Mouse (Mus musculus) right cerebral cortex, postnatal 4 days (tissue): ENCODE data around the gene Smpd2.

Experiments
- DNase-seq: peaks from one replicate; pipeline ENCODE4 v3.0.0-alpha.2; 2022

Gene Smpd2

DNA sequence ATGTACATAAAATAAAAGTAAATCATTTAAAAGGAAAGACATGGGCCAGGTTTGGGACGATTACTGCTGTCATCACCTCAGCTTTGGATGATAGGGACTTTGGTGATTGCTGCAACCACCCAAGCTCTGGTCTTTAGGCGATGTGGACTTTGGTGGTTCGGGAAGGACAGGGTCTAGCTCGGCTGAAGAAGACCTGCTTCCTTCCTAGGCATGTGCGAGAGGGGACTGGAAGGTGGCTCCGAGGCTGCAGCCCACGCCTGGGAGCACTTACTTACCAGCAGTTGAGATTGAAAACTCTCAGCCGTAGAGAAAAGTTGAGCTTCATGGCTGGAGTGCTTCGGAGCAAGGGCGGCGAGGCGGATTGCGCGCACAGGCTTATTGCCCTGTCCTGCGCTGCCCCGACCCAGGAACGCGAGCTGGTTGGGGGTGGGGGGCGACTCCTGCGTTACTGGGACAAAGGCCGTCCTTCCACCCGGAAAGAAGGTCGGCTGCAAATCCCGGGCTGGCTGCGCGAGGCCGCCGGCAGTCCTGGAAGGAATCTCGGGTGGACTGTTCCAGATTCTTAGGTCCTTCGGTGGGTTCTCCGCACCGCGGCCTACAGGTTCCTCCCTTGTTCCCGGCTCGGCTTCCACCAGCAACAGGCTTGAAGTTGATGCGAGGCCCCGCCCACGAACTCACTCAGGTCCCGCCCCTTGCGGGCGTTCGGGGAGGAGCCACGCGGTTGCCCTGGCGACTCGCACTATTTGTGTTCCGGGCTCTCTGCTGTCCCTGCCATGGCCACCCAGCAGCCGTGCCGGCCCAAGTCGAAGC is at the start of gene Smpd2, which contains the start of gene Ppil6:
Gene Smpd2, minus strand, starts transcription at position 662 of the 810 bp plus-strand sequence.
Gene Ppil6, plus strand, starts transcription at position 732 of the 810 bp plus-strand sequence.
- DNase-seq: peak; percentile 88

DNA sequence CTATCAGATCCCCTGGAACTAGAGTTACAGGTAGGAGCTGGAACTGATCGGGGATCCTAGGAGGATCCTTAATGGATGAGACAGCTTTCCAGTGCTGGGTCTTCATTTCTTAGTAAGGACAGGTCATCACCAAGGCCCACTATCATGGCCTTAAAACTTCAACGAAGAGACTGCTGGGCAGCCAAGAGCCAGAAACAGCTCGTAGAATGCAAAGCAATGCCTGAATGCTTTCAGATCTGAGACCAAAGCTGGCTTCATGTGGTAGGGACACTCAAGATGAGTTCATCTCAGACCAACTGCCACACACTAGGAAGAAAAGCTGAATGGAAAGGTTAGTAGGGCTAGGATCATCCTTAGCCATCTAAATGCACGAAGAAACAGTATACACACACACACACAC is 48.8 kb upstream of the Smpd2 start:
- no peak for DNase-seq

DNA sequence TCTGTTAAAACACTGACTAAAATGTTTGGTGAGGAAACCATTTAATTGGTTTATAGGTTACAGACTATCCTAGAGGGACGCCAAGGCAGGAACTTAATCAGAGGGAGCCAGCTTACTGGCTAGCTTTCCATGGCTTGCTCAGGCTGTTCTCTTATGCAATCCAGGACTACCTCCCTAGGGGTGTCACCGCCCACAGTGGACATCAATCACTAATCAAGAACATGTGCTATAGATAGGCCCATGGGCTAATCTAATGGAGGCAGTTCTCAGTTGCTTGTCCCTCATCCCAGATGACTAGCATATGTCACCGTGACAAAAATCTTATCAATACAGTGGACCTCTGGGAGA is 47.8 kb upstream of the Smpd2 start:
- no peak for DNase-seq

DNA sequence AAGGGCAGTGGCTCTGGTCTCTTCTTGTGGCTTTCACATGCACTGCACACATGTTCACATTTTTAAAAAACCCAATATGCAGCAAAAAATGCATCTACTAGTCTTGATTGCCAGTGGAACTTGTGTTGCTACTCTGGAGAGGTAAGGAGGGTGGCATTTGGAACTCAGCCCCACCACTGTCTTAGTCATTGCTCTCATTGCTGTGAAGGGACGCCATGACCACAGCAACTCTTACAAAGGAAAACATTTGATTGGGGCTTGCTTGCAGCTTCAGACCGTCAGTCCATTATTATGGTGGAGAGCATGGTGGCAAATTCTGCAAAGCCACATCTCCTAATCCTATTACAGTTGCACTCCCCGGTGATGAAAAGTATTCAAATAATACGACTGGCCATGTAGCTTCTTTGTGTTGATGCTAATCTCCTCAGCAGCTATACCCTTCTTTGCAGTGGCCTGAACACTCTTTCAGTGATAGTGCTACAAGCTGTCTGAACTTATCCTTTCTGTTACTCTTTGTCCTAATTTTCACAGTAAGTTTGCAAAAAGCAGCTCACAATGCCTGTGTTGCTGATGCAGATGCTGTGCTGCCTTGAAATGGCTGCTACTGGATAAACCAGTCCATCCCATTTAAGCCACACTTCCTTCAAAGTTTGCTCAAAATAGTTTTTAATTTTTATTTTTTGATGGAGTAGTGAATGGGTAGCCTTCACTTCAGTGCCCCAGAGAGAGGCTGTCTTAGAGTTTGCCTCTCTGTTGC is 47.2 kb upstream of the Smpd2 start:
- no peak for DNase-seq

DNA sequence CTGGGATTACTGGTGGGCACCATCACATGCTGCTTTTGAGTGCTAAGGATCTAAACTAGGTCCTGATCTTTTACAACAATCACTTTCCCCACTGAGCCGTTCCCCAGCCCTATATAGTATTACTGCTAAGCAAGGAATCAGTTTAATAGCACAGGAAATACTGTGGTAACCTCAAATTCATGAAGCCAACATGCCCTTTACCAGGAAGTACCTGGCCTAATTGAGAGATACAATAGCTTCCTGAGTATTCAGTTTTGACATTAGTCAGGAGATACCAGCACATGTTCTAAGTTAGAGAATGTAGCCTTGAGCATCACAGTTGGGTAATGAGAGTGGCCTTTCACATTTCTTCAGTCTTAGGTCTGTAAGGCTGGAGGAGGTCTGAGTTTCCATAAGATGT is 46.5 kb upstream of the Smpd2 start:
- DNase-seq: no peak

DNA sequence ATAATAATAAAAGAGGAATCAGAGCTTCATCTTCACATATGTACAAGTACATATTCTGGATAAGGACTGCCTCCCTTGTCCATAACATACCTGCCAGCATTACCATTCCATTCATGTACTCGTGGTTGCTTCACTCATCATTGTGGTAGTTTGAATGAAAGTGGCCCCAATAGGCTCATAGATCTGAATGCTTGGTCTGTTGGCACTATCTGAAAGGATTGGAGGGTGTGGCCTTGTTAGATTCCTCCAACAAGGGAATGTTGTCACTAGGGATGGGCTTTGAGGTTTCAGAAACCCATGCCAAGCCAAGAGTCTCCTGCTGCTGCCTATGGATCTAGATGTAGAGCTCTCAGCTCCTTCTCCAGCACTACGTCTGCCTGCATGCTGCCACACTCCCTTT is 45.8 kb upstream of the Smpd2 start:
- no peak for DNase-seq

DNA sequence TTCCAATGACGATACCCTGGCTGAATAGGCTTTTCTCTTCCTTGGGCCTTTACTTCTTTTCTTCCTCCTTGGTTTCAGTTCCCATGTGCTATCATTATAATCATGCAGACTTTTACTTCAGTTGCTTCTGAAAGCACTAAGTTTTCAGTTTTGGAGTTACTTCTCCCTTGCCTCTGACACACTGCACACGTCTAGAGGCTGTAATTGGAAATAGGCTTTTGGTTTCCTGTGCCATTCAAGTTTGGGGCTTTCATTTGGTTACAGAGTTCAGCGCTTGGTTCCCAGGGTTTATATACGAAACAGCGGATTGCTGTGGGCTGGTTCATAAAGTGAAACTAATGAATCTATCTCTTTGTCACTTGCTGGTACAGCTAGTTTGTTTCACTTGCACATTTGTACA is 39.8 kb upstream of the Smpd2 start:
- DNase-seq: no peak

DNA sequence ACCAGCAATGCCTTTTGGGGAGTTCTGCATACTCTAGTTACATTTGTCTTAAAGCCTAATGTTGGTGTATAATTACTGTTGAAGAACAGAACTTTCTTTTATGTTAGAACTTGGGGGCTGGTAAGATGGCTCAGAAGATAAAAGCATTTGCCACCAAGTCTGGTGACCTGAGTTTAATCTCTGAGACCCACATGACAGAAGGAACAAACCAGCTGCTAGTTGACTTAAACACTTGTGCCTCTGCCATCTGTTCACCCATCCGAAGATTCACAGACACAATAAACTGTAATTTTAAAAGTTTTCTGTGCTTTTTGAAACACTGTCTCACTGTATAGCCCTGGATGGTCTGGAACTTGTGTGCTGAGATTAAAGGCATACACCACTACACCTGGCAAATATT is 35.5 kb upstream of the Smpd2 start:
- DNase-seq: no peak

DNA sequence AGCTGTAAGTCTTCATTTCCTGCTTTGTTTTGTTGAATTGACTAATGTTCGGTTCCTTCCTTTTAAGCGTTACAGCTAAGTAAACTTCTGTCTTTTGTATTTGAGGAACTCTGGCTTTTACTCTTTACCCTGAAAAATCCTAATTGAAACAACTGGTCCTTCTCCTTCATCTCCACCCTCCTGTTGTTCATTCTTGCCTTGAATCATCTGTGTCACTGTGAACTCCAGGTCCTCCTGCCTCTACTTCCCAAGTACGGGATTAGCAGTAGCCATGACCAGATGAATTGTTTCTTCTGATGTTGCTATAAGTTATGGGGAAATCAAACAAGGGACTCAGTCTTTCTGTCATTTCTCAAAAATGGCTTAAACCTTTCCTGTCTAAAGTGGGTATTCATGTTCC is 33.2 kb upstream of the Smpd2 start:
- DNase-seq: no peak

DNA sequence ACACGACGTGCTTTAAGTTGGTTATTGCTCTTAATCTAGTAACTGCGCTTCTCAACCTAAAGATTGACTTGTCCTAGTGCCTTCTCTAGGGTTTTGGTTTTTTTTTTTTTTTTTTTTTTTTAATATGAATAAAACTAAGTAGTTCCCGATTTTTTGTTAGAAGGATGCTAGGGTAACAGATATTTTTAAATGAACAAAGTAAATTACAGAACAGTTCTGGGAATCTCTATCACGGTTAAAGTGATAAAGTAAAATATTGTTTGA is 30.2 kb upstream of the Smpd2 start:
- no peak for DNase-seq

DNA sequence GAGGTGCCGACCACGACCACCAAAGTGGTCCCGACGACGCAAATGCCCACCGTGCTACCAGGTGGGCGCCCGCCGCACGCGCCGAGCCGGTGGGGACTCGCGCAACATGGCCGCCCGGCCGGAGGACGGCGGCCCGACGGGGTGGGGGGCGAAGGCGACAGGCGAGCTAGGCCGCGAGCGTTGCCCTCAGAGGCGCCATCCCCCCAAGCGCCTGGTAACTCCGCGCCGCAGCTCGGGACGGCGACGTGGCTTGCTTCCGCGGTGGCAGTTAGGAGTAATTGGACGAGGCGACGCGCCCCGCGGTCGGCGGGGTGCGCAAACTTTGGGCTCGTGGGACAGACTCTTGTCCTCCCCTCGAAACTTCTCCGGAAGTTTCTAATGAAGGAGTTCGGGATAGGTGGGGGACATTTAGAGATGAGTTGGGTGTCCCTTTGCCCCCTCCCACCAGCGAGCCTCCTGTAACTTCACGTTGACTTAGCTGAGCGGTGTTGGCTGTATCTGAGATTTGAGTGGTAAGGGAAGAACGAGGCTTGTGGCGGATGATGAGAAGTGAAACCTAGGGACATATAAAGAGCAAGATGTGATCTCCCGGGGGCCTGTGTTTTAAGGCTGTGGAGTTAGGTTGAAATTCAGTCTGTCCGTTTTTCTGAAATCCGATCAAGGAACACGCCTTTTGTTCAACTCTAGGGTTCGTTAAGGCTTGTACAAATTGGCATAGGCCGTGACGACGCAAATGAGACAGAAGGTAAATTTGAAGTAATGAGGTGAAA is 29.7 kb upstream of the Smpd2 start:
- DNase-seq: peak; percentile 55

DNA sequence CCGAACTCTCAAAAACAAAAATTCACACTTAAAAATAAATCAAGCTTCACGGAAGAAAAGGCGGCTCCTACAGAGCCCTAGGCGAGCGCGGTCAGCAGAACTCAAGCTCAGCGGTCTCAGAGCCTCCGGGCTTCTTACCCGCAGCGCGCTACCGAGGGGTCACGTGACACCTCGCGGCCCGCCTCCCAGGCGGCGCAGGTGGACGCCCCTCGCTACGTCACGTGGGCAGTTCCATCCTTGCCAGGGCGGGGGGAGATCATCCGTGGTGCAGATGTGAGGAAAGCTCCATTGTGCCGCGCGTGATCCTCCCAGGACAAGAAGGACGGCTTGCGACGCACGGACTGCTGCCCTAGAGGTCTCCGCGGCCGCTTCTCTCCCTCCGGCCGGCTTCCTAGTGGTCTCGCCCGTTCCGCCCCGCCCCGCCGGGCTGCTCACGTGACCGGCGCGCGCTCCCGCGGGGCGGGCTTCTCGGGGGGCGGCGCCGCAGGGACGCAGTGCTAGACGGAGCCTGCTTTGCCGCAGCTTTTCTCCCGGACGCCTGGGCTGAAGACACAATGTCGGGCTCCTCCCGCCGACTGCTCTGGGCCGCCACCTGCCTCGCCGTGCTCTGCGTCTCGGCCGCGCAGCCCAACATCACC is 28.9 kb upstream of the Smpd2 start, which contains the start of gene Cd164:
Gene Cd164, plus strand, starts transcription at position 434 of the 638 bp plus-strand sequence.
- peak; percentile 91 for DNase-seq

DNA sequence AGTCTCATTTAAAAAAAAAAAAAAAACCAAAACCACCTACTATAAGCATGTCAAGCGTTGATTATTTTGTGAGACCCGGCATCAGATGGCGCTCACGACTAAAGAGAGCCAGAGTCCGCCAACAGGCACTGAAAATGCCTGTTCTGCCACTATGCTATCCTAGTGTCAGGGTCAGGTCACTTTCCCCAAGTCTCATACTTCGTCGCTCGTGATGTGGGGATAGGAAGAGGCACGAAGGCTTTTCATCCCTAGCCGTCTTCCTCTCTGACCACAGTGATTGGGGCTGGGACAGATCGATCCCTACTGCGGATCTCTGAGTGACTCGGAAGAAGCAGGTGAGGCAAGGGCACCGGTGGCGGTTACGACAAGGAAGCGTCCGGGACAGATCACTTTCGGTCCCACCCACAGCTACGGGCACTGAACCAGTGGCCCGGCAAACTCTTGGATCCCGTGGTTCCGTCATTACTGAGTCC is 28.4 kb upstream of the Smpd2 start:
- peak; percentile 37 for DNase-seq

DNA sequence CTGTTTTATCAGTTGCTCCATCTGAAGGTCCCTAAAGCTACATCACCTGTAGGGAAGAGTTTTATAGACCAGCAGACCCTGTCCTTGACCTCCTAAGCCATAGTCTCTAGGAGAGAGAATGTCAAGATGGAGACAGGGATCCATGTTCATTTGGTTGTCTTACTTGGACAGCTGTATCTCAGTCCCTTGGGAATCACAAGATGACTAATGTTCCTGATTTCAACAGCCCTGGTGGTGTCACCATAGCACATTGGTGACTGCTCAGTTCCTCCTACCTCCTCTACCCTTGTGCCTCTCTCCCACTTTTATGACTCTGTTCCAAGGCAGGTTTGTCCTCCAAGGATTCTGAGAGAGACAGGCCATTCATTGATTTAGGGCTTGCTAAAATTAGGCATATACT is 24.8 kb upstream of the Smpd2 start:
- no peak for DNase-seq

DNA sequence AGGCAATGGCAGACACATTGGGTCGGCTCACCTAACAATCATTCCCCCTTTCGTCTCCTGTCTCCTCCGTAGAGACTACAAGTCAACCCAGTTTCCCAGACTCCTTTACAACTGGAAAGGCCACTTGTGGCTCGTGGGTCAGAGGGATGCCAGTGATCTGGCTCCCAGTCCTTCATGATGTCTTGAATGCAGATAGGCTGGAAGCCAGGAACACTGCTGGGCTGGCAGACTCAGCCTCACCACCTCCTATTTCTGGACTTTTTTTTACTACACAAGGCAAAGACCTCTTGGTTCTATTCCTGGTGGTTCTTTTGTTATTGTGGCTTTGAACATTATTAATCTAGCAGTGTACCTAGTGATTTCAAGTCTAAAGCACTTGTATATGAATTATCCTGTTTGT is 24.1 kb upstream of the Smpd2 start:
- no peak for DNase-seq

DNA sequence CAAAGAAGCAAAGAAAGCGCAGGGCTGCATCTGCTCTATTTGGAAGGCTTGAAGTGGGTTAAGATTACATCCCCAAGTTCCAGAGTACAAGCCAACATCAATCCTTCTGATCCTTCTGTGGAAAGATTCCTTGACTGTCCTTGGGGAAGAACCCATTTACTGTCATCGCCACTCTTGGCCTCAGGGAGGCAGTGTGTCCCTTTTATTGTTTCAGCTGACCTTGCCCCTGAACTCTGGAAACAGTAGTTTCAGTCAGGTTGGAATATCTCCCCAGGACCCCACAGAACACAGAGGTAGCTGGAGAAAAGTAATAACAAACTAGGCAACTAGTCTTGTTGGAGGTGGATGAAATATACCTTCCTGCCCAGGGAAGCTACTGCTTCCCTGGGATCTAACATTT is 19.0 kb upstream of the Smpd2 start:
- DNase-seq: no peak

DNA sequence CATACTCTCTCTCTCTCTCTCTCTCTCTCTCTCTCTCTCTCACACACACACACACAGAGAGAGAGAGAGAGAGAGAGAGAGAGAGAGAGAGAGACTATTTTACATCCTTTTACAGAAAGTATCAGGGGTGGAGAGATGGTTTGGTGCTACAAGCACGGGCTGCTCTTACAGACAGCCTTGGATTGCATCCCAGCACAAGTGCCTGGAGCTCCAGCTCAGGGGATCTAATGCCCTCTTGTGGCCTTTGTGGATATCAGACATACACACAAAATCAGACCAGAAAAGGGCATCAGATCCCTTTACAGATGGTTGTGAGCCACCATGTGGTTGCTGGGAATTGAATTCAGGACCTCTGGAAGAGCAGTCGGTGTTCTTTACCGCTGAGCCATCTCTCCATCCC is 15.3 kb upstream of the Smpd2 start:
- peak; percentile 51 for DNase-seq

DNA sequence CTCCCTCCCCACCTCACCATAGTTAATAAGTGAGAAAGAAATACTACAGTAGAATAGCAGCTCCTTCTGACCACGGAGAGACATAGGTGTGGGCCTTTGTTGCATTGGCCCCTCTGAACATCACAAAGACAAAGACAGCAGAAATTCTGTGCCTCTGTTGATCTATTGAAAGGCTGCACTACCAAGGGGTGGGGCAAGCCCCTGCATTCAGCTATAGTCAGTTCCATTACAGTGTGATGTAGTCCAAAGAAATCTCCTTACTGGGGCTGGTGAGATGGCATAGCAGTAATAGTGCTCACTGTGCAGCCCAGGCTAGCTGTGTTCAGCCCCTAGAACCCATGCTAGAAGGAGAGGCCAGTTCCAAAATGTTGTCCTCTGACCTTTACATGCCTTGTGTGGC is 14.8 kb upstream of the Smpd2 start:
- no peak for DNase-seq

DNA sequence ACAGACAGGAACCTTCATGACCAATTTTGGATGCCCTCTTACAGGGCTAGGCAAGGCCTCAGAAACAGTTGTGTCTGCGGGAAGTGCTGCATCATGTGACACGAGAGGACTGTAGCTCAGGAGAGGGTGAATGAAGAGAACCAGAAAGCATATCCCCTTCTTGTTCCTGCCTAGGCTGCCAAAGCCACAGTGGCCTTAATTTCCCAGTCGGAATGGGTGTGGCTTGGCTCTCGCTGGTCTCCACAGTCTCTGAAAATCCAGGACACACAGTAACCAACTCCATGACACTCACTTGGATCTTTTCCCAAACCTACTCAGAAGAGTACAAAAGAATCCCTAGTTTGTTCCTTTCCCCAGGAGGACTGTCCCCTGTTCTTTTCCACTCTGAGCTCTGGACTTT is 10.8 kb upstream of the Smpd2 start:
- no peak for DNase-seq

DNA sequence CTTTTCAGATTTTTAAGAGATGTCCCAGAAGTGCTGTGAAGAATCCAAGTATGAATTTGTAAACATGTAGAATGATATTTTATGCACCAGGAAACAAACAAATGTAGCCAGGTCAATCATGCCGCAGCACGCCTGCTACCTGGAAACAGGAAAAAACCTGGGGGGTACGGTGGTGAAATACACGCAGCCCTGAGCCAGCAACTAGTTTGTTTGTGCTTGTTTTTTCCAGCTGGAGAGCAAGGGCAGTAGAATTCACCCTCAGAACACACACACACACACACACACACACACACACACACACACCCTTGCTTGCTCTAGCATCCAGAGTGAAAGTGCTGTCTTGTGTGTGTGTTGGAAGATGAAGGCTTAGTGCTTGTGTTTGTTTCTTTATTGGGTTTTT is 942 bp upstream of the Smpd2 start:
- DNase-seq: no peak

DNA sequence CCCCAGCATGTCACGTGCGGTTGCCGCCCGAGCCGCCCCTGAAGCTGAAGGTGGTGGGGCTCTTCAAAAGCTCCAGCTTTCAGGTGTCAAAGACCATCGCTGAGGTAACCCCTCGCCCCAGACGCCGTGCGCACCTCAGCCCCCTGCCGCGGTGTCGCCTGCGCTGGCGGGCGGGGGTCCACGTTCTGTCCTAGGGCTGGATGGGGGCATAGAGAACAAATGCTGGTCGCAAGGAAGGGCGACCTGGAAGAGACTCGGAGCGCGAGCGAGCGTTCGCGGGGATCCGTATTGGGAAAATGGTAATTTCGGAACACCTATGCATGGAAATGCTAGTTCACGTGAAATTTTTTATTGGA is 327 bp upstream of the Smpd2 start:
- no peak for DNase-seq

DNA sequence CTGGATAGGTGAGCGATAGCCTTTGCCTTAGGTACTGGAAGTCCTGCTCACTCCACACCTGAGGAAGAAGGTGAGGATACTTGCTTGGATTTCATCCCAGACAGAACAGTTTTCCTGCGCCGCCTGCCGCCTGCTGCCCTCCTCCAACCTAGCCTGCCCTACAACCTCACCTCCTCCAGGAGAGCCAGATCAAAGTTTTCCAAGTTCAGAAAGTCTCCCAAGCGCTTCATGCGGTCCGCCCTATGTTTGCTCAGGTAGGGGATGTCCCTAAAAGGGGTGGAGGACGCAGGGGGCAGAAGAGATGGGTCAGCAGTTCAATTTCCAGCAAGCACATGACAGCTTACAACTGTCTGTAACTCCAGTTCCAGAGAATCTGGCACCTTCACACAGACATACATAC is 875 bp downstream of the Smpd2 start:
- no peak for DNase-seq

DNA sequence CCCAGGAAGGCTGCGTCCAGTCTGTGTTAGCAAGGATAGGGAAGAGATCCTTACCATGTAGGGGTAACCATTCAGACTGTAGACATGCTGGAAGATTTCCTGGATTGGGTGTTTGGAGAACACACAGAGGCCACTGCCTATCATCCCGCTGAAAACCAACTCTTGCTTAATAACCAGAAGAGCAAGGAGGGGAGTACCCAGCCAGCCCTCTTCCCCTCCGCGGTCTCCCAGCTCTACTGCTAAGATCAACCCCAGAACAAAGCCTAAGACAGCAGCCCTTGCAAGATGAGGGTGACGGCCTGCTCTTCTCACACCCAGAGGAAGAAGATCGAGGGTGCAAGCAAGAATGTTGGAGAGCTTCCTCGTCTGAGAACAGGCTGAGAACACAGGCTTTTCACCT is 1.3 kb downstream of the Smpd2 start:
- DNase-seq: no peak
